Mouse (Mus musculus) testis, adult 2 months (tissue): Measurements from ENCODE around the gene G2e3.

Experiments used
- CTCF ChIP-seq: fragments of 200-500 bp; IDR thresholded peaks from 2 replicates; pipeline ENCODE4 v1.5.1; 2012; ENCODE audit warnings: low read depth, mild to moderate bottlenecking, inconsistent platforms, low read length, moderate library complexity; ENCODE audit not compliant: control insufficient read depth, insufficient read depth, insufficient replicate concordance
- POLR2A ChIP-seq: fragments of 200-500 bp; IDR thresholded peaks from 2 replicates; pipeline ENCODE4 v1.6.1; 2012; ENCODE audit warnings: low read depth, mild to moderate bottlenecking, inconsistent platforms, low read length, moderate library complexity; ENCODE audit not compliant: control insufficient read depth

- TF ChIP-seq CTCF (no peak), POLR2A (no peak)
These were observed 30.0 kb downstream of the G2e3 start for GRCm38 (mm10) chr12:51377888-51378190.
